Mouse (Mus musculus): ENCODE data around the gene Col1a2.

Col1a2 gene

DNA sequence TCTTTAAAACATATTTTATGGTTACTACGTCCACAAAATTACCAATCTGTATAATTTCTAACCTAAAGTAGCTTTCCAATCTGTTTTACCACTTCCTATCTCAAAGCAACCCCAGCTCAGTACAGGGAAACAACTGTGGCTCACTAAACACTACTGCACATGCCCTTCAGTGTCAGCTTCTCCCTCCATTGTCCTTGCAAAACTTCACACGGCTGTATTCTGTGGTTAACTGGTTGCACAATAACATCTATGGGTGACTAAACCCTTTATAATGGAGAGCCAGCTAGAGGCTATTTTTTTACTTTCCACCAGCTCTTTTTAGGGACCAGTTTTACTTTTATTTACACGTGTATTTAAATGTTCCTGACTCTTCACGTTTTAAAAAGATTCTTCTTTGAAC is 83.3 kb downstream of the Col1a2 start:
- no peak for DNase-seq (ENCODE audit: low spot score)

DNA sequence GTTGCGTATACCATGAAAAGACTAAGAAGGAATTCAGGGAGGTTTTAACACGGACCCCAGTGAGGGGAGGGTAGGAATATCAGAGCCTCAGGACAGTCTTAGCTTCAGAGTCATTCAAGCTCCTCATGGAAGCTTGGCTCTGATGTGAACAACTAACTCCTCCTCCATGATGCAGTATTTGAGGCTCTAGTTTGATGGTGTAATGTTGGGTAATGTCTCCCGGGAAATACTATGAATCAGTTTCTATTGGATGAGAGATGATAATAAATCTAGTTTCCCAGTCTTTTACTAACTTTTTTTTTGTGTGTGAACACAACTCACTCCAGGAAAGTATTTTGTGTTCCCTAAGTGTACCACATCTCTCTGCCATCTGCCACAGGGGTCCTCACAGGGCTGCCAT is 84.1 kb downstream of the Col1a2 start:
- no peak for DNase-seq (ENCODE audit: low spot score)

DNA sequence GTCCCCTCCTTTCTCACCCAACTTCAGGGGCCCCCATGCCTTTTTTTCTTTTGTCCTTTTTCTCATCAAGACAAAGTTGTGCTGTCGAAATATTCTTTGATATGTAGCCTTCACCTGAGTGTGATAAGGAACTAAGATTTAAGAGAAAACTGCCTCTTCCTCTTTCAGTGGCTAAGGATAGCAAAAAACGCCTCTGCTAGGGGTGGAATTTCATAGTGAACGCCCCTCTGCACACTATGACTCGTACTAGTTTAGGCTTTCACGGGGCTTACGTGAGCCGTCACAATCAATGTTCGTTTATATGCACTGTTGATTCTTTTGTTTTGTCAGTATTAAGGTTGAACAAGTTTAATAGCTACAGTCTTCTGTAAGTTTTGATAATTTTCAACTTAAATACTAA is 85.5 kb downstream of the Col1a2 start:
- DNase-seq (ENCODE audit: low spot score) = no peak
